Mouse (Mus musculus) adrenal gland, postnatal 10 days (tissue): ENCODE measurements around the gene Micall1. TPM values are rescaled to one million over a fixed set of nuclear protein-coding genes. Genes with fewer than 3 reads are reported as not detected.
A peak's percentile ranks its signal among the peaks of the same experiment; 100 is the strongest.

Experiments
- DNase-seq: peaks from one replicate; pipeline ENCODE4 v3.0.0; 2021; ENCODE audit warnings: mixed read lengths
- total RNA-seq, 2 experiments: library from RNA; stranded (reverse); gene quantifications; 2 replicates each; pipeline ENCODE4 v1.2.3; 2021

Micall1 gene
- total RNA-seq, 2 experiments from 2014 or later, result 29.0 to 33.4 TPM

GRCm38 (mm10) chr15:79097135-79097534 is 11.6 kb upstream of the Micall1 start:
- DNase-seq, result no peak

- peak; percentile 82 for DNase-seq
Observed at GRCm38 (mm10) chr15:79097611-79098025, 11.1 kb upstream of the Micall1 start.

GRCm38 (mm10) chr15:79098220-79098619 is 10.5 kb upstream of the Micall1 start:
- DNase-seq, result no peak

GRCm38 (mm10) chr15:79098868-79099267 is 9.8 kb upstream of the Micall1 start:
- no peak for DNase-seq

- no peak for DNase-seq
Observed at GRCm38 (mm10) chr15:79099456-79099855, 9.2 kb upstream of the Micall1 start.

GRCm38 (mm10) chr15:79100391-79100790 is 8.3 kb upstream of the Micall1 start:
- DNase-seq, result no peak

- no peak for DNase-seq
Observed at GRCm38 (mm10) chr15:79101531-79101930, 7.2 kb upstream of the Micall1 start.

- no peak for DNase-seq
Observed at GRCm38 (mm10) chr15:79103264-79103663, 5.4 kb upstream of the Micall1 start.

GRCm38 (mm10) chr15:79105804-79106203 is 2.9 kb upstream of the Micall1 start:
- no peak for DNase-seq

GRCm38 (mm10) chr15:79107966-79108365 is 732 bp upstream of the Micall1 start:
- DNase-seq, result peak; percentile 14

- DNase-seq, result no peak
Observed at GRCm38 (mm10) chr15:79109321-79109934, 730 bp downstream of the Micall1 start.

GRCm38 (mm10) chr15:79110031-79110430 is 1.3 kb downstream of the Micall1 start:
- DNase-seq, result no peak

GRCm38 (mm10) chr15:79110528-79110927 is 1.8 kb downstream of the Micall1 start:
- no peak for DNase-seq

- peak; percentile 75 for DNase-seq
Observed at GRCm38 (mm10) chr15:79111774-79112173, 3.1 kb downstream of the Micall1 start.

GRCm38 (mm10) chr15:79115276-79115675 is 6.6 kb downstream of the Micall1 start:
- DNase-seq, result no peak

GRCm38 (mm10) chr15:79119491-79119890 is 10.8 kb downstream of the Micall1 start:
- no peak for DNase-seq

- DNase-seq, result peak; percentile 68
Observed at GRCm38 (mm10) chr15:79122119-79122518, 13.4 kb downstream of the Micall1 start.

GRCm38 (mm10) chr15:79122546-79122945 is 13.8 kb downstream of the Micall1 start:
- no peak for DNase-seq

GRCm38 (mm10) chr15:79123751-79124150 is 15.1 kb downstream of the Micall1 start:
- no peak for DNase-seq

- DNase-seq, result no peak
Observed at GRCm38 (mm10) chr15:79124331-79124875, 15.7 kb downstream of the Micall1 start.

- DNase-seq, result peak; percentile 71
Observed at GRCm38 (mm10) chr15:79126217-79126932, 17.7 kb downstream of the Micall1 start.

- no peak for DNase-seq
Observed at GRCm38 (mm10) chr15:79127101-79127500, 18.4 kb downstream of the Micall1 start.

- no peak for DNase-seq
Observed at GRCm38 (mm10) chr15:79128208-79128607, 19.5 kb downstream of the Micall1 start.

GRCm38 (mm10) chr15:79129311-79129710 is 20.6 kb downstream of the Micall1 start:
- DNase-seq, result no peak
